Mouse (Mus musculus) urinary bladder, adult 18-20 months (tissue): ENCODE measurements at regions not wholly inside any gene's neighbourhood (a gene's known extent, or its start where the extent isn't known, plus 50 kb on each side); places are given as distances from the start of the nearest gene placed in this dataset.

ENCODE experiments used
- DNase-seq, 2 experiments: peaks; one replicate each; pipeline ENCODE4 v3.0.0; 2022; ENCODE audit warnings: low spot score in 2 of 2, mixed read lengths in 2 of 2

DNA sequence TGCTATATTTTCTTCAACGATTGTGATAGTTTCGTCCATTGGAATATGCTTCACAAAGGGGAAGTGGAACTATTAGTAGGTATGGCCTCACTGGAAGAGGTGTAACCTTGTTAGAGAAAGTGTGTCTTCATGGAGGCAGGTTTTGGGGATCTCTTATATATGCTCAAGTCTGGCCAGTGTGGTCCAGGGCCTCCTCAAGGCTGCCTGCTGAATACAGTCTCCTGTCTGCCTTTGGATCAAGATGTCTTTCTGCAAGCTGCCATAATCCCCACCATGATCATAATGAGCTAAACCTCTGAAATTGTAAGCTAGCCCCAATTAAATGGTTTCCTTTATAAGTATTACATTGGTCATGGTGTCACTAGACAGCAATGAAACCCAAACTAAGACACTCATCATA lies 384.3 kb downstream of the Btbd3 start:
- no peak for DNase-seq

DNA sequence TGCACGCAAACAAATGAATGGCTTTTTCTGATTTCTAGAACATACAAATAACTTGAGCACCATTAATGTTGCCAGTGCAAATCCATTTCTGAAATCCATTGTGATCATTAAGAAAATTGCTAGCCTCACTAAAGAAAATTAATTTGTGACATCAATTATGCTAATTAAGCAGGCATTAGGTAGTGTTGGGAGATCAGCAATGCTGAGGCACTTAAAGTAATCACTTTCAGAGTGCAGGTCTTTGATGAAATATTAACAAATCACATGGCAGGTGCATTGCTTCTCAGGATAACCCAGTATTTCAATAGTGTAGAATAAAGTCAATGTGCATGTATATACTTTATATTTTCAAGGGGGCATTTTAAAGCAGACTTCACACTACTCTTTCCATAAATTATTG lies 385.0 kb downstream of the Btbd3 start:
- no peak for DNase-seq

DNA sequence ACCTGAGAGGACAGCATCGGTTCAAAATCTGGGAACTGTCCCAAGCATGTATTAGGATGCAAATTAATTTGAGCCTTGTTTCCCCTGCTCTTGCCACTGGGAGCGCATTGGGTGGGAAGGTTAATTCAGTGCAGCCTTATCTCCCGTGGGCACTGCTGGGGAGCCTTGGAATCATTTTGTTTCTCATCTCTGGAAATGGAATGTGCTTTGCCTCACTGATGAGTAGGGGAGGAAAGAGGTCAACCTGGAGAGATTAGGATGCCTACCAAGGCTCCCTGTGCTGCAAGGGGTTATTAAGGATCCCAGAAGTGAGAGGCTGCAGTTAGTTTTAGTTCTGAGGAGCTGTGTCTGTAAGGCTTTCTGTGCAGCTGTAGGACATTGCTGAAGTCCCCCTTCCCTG lies 392.3 kb downstream of the Btbd3 start:
- no peak for DNase-seq

DNA sequence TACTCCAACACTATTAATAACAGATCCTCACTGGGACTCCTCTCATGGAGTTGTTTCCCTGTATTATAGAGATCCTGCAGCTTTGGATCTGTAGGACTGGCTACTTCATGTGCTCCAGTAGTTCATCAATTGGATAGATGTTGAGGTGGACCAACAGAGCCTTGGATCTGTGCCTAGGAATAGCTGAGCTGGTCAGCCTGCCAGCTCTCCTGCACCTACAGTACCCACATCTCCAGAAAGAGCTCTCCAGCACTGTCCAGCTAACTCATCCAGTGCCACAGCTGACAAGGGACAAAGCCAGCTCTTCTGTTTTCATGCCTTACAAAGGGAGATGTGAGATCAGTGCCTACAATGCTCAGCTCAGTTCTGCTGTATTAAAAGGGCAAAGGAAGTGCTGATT lies 403.0 kb downstream of the Btbd3 start:
- DNase-seq: no peak

DNA sequence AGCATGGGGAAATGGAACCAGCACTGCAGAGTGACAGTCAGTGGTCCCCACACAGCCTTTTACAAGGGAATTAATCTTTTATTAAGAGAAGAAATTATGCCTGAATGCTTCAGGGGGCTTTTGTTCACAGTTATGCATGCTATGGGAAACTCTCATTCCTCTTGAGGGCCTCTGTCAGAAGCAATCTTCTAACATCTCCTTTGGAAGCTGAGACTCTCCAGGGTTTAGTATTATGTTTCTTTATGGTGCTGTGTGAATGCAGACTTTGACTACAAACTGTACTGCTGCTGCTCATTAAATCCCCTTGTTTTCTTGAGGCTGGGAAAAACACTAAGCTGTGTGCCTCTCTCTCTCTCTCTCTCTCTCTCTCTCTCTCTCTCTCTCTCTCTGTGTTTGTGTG lies 413.9 kb downstream of the Btbd3 start:
- DNase-seq: no peak

DNA sequence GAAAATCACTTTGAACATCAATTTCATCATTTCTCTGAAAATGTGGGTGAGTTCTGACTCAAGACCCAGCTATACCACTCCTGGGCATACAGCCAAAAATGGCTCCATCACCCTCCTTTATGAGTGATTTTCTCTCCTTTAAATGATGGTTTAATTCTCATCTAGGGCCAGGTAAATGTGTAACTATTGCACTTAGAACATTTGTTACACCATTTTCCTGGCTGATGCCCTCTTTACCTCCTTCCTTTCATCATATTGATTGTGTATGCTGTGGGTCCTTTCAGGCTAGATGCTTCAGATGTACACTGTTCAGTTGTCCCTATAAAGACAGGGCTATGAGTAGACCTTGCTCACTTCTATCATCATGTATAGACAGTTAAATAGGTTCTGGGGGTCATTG lies 418.4 kb downstream of the Btbd3 start:
- no peak for DNase-seq

DNA sequence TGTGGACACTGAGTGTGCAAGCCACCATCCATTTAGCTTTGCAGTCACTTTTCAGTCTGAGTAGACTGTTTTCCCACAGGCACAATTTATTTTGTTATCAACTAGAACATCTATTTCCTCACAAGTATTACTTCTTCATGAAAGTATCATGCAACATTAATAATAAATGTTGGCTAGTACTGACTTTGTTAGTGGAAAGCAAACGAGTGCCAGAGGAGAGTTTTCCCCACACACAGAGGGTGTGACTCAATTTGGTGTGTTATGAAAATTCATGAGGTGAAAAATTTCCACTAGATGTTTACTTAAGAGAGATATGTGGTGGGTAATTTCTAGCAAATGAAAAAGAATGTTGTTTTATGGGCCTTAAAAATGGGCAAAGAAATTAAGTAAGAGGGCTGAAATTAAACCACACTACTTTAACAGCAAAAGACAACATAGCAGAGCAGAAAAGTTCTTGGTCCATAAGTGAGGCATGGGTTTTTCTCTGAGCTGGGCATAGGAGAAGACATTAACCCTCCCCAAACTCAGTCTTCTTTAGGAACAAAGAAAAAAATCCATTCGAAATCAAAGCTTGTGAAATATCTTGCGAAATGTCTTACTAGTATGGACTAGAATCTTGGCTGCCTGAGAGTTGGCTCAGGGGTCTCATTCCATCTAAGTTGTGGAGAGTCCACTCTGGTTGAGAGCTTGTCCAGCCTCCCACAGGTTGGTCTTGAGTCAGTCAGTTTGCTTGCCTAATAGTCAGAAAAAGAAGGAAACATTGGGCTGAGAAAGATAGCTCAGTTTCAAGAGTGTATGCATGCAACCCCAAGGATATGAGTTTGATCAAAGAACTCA lies 419.1 kb downstream of the Btbd3 start:
- no peak for DNase-seq

DNA sequence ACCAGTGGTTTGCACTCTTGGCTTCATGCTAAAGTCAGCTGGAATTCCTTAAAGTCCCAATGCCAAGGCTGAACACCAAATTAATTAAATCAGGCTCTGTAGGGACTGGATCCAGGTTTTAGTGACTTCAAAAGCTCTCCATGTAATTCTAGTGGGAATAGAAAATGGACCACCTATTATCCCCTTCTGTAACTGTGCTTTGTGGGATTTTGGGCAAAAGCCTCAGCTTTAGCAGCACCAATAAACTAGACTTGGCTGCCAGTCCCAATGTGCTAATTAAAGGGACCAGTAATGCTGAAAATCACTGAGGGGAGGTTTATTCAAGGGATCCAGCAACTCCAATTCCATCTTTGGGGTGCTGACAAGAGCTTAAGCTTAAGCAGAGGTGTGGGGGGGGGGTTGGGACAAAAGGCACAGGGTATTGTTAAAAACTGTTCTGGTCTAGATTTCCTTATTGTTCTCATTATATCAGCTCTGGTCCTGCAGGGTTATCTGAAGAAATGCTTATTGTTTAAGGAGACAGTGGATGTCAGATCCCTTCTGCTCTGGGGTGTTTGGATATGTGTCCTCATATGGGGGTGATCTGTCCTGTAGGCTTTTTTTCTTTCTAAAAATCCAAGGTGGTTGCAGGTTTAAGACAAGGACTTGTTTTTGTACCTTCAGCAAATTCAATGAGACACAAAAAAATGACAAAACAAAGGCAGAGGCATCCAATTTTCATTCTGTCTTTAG lies 431.9 kb downstream of the Btbd3 start:
- no peak for DNase-seq

DNA sequence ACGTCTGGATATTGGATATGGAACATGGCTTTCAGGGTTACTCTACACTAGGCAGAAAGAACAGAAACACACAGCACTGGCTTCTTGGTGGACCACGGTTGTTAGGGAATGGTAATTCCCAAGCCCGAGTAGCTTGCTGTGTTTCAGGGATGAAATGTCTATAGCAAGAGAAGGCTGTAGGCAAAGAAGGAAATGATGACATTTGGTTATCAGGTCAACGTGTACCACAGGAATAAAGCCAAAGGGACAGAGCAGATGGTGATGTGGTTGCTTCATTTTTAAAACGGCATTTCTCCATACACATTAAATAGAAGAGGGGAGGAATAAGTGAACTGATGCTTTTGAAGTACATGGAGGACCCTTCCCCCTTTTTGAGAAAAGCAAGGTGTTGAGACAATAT lies 433.1 kb downstream of the Btbd3 start:
- DNase-seq: no peak

DNA sequence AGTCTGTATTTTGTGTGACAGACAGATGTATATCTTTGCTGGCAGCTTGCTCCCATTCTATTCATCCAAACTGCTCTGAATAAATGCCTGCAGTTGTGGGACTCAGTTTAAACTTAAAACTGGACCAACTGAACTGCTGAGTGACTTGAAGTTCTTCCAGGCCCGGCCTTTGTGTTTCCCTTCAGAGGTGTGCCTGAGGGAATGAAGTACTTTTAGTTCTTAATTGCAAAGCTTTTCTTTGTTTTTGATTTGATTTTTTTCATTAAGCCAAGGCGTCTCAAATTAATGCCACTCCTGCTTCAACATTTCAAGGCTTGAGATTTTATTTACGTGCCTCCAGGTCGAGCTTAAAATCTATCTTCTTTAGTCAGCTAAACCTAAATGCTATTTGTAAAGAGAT lies 446.4 kb downstream of the Btbd3 start:
- no peak for DNase-seq

DNA sequence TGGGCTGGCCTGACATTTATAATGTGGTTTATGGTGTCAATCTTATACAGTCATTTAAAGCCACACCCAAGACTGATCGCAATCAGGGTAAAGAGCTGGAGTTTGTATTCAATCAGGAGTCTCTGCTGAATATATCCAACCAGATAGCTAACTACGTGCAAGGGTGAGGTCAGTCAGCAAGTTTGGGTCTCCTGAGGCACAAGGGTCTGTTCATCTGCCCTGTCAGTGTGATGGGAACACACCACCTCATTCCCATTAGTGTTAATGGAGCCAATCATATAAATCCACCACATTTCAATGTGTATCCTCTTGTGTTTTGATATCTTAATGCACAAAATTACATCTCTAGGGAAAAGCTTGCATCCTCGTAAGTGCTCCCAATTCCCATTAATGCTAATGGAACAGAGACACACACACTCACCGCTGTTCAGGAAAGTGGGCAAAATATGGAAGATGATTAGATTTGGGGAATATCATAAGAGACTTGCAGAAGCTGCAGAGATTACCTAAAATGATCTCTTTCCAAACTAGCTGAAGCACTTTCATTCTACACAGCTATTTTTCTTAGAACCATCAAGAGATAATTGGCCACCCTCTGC lies 447.7 kb downstream of the Btbd3 start:
- DNase-seq: no peak

DNA sequence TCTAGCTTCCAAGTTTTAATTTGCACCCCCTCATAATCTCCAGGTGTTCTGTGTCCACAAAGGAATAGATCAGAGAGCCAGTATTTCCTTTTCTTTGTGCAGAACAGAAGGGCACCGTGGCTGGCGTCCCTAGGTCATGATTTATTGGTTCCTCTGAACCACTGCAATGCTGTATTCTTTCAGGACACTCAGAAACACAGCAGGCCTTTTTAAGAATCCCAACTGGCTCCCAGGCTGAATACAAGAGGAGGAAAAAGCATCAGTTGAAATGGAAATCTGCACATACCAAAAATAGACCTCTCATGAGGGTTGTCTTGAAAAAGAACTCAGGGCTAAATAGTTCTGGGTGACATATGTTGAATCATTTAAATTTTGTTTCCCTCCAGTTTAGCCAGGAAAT lies 452.4 kb downstream of the Btbd3 start:
- DNase-seq: no peak

DNA sequence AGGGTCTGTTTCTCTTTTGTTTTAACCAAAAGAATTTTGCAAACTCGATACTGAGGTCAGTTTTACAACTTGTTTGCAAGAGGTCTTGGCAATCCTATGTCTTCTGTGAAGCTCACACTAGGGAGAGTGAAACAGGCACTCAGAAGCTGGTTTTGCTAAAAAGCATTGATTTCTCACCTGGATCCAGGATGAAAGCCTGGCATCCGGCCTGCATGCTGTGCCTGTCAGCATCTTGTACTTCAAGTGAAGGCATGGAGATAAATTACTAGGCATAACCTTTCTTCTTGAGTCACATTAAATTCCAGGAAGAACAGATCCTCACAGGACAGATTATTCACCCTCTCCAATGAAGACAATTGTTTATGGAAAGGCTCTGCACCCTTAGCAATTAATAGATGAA lies 477.5 kb downstream of the Btbd3 start:
- DNase-seq: no peak

DNA sequence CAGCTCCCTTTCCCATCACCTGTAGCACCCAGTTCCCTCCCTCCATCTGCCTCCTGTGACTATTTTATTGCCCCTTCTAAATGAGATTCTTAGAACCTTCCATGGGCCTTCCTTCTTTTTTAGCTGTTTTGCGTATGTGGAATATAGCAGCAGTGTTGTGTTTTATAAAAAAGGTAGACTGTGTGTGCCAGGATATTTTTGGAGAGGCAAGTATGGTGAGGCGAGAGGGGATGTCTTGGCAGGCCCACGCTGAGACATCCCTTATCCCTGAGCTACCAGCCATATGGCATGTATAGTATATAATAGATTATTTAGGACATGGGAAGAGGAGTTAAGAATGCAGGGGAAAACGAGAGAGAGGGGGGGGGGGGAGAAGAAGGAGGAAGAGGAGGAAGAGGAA lies 488.4 kb downstream of the Btbd3 start:
- DNase-seq: no peak

DNA sequence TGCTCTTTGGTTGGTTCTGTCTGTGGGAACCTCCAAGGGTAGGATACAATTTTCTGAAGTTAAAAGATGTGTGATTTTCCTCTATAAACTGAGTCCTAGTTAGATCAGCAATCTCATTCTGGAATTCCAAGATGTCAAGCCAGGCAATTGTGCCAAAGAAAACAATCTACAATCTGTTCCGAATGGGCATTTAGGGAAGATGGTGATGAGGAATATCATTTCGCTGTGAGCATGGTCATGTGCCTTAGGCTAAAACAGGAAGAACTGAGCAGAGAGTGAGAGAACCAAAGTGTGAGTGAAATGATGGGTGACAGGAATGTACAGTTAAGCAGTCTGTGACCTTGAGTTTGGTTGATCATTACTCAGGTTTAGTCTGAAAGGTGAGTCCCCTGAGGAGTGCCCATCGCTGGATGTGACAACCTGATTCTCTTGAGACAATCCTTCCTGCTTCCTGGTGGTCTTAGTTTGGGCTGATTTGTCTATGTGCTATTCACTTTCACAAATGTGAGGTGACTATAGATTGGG lies 504.1 kb downstream of the Btbd3 start:
- no peak for DNase-seq

DNA sequence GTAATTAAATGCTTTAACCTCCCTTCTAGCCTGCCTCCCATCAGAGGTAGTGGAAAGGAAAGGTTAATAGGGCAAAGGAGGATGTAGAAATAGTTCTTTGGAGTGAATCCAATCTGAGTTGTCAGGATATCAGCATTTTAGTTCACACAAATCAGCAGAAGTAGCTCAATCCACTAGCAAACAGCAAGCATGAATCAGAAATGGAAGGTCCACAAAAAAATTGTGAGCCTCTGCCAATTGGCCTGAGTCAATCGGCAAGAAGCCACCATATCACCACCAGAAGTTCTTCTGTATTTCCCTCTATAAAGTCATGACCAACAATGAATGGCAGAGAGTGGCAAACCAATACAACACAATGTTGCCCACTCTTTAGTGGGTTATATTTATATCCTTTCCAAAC lies 505.0 kb downstream of the Btbd3 start:
- DNase-seq: no peak

DNA sequence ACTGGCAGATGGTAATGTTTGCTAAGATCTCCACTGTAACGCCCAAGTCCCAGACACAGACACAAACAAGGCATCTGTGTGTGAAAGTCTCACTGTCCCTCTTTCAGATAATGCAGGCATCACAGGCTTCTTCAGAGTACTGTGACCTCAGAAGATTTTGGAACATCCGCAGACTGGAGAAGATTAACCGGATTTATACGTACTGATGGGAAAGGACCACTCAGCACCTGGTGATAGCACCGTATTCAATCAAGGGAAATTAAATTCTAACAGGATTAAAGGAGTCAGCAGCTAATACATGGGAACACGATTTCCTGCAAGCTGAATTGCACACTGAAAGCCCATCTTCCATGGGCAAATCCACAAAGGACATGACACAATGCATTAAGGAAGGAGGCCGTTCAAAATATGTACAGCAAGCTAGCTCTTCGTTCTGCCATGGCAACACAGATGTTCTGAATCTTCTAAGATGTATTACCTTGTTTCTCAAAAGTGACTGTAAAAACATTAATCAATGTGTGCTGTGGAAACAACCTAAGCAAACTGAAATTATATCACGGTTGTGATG lies 510.0 kb downstream of the Btbd3 start:
- no peak for DNase-seq

DNA sequence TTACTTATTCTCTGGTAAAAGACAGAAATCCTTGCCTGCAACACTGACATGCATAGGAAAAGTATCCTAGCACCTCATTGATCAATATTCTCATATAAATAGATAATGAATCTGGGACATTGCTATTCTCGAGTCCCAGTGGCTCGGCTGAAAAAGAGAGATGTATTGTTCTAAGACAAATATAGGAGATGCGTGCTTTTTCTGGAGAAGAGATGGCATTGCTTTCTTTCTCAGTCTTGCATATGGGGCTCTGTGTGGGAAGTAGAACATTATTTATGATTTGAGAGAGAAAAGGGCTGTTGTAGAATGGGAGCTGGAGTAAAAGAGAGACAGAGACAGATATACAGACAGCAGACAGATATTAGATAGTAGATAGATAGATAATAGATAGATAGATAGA lies 527.4 kb downstream of the Btbd3 start:
- no peak for DNase-seq

DNA sequence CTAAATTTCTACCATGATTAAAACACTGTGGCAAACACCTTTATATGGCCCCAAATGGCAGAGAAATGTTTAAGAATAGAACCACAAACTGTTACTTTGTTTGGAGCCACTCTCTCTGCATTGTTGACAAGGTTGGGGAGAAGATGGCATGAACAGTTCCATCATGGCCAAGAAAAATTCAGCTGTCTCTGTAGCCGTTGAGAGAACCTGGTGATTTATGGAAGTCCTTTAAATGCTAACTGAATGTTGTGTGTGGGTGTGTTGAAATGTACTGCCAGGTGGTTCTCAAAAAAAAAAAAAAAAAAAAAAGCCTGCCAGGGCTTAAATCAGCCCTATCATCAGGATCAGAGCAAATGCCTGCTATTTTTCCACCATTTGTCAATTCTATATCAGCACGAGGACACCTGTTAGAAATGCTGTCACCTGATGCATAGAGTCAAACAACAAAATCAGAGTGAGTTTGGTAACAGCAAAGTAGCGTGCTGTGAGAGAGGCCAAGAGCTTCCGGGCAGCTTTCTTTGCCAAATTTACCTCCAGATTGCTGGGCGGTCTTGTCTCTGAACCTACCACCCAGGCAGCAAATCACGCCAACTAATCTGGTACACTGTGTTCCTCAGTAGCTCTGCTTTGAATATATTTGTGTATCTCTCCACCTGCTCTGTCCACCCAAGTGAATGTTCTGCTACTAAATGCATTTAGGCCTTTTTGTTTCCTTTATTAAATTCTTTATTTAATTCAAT lies 536.5 kb downstream of the Btbd3 start:
- no peak for DNase-seq

DNA sequence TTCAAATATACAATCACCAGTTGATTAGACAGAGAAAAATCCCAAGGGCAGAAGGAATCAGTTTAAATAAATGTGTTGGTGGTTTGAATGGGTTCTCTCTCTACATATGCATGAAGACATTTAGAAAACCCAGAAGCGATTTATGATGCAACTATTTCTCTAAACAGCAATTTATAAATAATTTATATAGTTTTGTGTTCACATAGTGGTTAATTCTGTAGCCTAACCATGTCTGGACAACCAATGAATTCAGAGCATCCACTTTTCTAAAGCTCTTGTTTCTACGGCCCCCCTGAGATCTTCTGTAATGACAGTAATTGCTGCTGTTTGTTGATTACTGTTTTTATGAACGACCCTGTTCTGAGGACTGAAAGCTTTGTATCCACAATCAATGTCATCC lies 549.8 kb downstream of the Btbd3 start:
- DNase-seq: no peak

DNA sequence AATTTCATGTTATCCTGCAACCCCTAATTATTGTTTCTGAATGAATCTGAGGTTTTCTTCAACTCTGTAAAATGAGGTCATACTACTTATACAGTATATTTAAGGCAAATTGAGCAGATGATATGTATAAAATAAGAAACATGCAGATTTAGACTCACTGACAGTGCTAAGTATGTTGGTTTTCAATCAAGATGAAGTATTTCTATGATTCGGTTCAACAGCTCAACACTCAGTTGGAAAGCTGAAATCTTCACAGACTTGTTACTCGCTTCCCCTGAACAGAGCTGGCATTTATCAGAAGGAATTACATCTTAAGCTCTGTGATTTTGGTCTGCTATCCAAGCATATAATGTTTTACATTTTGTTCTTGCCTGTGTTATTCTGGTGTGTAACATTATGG lies 553.4 kb downstream of the Btbd3 start:
- no peak for DNase-seq

DNA sequence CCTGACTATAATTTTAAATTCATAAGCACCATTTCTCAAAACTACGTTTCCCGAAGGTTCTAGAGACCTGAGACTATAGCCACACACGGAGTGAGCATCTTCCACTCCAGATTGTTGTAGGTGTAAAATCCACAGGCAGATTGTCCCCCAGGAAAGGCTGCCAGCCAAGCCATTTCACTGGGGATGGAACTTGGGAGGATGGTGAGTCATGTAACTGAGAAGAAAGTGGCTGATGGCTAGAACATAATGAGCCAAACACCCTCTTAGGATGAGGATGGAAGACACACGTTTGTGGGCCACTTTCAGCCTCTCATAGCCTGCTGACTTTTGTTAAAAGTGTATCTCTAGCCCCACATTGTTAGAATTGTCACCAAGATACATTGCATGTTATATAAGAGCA lies 564.1 kb downstream of the Btbd3 start:
- no peak for DNase-seq
